Mouse (Mus musculus) layer of hippocampus, adult 18-20 months (tissue): ENCODE measurements around the gene Fam189a1. TPM values are rescaled to one million over a fixed set of nuclear protein-coding genes. Genes with fewer than 3 reads are reported as not detected.

Experiments used
- DNase-seq, 2 experiments: peaks; one replicate each; pipeline ENCODE4 v3.0.0; 2022; ENCODE audit warnings: low spot score in 2 of 2
- long read RNA-seq: library from polyadenylated mRNA; stranded (forward); transcript quantifications from one replicate; pipeline ENCODE4 v2.0.0, GENCODE M21; 2021
- total RNA-seq, 2 experiments: library from RNA; stranded (reverse); gene quantifications; 2 replicates each; pipeline ENCODE4 v1.2.3; 2021

Fam189a1 gene
- total RNA-seq: 10 to 100 TPM; 65.0 to 72.8 TPM
- long read RNA-seq, full-length matches to known transcripts: 88 of 113 reads
- long read RNA-seq, partial matches to known transcripts: 6 of 113 reads
- long read RNA-seq, other reads (novel, unspliced or antisense): 19 of 113 reads

DNA sequence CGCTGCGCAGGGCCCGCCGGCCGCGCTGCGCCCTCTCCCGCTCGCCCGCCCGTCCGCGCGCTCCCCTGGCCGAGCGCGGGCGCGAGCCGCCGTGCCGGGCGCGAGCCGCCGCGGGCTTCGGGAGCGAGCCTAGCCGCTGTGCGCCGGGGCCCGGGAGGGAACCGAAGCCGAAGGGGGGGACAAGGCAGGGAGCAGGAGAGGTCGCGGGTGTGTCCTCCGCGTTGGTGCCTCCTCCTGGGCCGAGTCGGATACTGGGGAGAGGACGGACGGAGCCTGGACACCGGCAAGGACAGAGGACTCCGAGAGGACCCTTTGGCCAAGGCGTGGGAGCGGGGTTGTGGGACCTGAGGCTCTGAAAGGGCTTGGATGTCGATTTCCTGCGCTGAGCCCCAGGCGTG is at the start of gene Fam189a1:
Fam189a1 (minus strand) TSS at position 57 of the 398 bp plus-strand sequence.
- peak; percentile 28 for DNase-seq

DNA sequence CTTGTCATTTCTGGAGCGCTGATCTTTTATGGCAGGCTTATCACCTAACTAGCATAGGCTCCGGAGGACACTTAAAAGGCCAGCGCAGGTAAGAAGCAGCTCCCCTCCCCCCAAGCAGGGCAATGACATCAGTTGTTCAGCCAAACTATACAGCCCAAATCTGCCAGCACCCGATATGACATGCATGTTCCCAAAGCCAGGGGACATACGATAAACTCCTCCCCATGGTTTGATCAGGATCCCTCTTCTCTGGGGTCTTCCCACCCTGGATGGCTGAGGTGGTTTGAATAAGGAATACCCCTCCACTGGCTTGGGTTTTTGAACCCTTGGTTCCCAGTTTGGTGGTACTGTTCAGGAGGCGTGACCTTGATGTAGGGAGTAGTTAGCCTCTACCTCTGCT is 49.7 kb upstream of the Fam189a1 start:
- DNase-seq: no peak

DNA sequence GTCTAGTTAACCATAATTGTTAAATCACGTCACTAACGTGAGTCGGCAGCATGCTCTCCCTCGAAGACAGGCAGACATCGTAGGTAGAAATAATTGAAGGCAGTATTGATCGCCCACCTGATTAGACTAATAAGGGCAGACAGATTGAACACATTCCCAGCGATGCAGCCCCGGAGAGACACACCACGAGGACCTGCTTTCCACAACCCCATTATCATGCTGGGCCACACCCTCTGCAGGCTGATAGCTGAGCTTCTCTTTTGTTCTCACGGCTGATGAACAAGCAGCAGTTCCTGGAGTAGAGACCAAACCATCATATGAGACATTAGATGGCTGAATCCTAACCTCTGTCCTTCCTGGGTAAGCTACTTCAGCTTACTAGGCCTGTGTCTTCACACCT is 46.3 kb upstream of the Fam189a1 start:
- no peak for DNase-seq

DNA sequence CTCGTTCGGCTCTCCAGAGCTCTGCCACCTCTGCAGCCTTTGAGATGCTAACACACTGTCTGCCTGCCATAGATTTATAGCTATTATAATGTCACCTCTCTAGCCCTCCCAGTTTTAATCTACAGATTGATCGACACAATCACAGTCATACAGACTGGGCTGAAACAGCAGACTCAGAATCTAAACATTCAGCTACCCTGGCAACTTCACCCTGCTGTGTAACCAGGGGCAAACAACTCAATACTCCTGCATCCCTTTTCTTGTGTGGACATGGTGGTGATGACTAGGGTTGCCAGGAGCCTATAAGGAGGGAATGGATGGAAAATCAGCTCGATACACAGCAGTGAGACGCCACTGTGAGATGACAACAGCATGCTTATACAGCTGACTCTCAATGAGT is 24.3 kb upstream of the Fam189a1 start:
- no peak for DNase-seq

DNA sequence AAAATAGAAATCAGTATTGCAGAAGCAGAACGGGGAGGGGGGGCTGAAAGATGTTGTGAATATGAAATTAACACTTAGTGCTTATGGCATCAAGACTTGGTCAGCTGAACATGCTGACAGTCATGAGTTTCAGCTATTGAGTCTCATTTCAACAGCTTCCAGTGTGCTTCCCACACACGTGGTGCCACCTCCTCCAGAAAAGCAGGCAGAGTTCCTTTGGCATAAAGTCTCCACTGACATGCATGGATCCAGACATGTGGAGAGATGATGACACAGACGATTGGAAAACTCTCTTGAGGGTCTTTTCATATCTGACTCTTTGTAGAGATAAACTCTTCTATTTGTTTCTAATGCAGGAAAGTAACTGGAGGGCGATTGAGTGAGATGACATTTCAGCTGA is 14.4 kb upstream of the Fam189a1 start:
- DNase-seq: no peak

DNA sequence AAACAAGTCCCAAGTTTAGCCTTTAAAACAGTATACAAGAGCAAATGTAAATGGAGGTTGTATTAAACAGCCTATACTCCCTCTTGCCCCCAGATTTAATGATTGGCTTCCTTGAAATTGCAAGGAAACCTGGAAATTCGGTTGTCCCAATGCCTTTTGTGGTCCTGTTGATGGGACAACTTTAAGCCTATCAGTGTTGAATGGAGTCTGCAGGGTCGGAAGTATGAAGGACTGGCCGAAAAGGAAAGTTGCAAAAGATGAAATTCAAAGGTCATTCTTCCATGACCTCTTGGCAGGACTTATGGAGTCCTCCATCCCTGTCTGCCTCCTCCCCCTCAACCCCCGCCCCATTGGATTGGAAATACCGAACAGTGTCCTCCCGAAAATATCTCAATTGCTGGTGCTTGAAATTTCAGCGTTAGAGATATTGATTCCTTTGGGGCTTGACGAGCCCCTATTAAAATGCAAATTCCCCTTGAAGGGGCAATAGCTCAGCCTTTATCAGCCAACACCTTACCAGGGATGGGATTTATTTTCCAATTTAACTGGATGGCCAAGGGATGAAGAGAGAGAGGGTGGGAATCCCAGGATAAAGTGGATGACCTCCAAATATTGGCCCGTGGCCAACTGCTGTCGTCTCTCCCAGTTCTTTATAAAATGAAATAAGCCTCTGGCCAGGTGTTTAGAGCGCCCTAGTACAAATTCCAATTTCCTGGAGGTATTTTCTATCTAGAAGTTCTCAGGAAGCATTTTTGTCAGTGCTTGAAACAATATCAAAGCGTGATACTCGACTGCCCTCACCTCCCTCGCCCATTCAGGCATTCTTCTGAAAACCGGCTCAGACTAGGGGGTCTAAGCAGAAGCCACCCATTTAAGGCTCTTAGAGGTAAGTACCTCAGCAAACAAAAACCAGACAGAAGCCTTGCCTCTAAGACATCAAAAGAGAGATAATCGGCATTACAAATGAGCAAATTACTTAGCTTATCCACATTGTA is 958 bp upstream of the Fam189a1 start:
- DNase-seq: no peak

DNA sequence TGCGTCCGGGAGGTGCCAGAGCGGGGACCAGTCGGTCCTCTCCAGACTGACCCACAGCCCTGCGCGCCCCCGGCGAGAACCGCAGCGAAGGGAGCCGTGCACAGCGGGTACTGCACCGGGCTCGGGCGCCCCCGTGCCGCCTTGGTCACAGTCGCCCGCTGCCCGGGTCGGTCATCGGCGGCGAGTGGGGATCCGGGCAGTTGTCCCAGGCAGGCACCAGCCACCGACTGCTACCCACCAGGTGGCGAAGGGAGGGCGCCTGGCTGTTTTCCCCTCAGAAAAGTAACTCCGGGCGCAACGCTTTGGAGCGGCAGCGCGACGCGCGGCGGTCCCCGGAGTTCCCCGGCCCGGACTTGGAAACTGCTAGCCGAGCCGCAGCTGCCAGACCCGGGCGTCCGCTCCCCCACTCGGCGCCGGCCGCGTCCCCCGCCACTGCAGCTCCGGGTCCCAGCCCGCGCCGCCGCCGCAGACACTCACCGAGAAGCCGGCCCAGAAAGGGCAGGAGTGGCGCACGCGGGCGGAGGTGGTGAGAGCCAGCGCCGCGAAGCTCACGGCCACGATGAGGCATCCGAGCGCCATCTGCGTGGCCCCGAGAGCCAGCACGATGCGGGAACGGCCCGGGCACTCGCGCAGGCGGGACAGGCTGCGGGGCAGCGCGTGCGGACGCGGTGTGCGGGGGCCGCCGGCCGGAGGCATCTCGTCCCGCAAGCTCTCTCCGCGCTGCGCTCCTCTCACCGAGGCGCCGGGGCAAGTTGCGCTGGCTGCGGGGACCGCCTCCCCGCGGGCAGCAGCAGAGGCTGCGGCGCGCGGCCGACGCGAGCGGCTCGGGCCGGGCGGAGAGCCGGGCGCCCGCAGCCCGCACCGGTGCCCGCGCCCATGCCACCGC is 499 bp downstream of the Fam189a1 start:
- peak; percentile 48 to 57 for DNase-seq

DNA sequence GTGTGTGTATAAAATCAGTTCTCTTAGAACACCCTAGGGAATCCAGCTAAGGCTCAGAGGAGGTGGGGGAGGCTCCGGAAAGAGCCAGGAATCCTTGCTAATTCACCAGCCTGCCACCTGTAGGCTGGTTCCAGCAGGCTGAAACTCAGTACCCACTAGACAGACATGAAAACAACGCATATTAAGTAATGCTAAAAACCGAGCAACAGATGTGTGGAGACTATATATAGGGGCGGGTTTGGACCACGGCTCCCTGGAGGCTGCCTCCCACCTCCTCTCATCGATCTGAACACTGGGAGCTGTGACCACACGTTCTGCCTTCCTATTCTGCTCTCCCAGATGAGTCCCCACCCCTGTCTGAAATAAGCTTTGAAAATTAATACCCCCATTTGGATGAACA is 1.8 kb downstream of the Fam189a1 start:
- DNase-seq: peak; percentile 31 to 63

DNA sequence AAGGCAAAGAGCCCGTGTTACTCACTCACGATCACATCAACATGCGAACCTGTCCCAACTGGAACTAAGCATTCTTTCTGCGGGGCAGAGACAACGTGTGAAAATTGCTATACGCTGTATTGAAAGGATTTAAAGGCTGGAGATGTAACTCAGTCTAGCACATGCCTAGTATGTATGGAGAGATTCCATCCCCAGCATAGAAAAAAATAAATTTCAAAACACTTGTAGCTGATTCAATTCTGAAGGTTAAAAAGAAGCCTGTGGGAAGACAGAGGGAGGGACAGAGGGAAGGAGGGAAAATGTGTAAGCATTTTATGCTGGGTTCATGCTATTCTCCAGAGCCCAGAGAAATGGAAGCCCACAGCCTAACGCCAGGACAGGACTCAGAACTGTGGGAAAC is 2.5 kb downstream of the Fam189a1 start:
- DNase-seq: no peak

DNA sequence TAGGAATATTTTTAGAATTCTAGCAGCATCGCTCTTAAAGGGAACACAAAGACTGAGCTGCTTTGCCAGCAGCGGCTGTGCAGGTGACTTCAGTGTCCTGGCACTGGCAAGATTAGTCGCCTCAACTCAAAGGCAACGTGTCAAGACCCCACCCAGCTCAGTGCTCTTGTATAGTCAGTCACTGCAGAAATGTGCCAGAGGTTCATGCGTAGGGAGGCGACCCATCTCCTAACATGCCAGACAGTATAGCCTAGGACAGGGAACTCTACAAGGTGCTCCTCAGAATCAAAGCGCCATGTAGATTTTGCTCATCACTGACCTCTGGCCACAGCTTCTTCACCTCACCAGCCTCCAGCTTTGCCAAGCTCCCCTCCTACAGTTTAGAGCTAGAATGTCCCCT is 4.8 kb downstream of the Fam189a1 start:
- DNase-seq: no peak

DNA sequence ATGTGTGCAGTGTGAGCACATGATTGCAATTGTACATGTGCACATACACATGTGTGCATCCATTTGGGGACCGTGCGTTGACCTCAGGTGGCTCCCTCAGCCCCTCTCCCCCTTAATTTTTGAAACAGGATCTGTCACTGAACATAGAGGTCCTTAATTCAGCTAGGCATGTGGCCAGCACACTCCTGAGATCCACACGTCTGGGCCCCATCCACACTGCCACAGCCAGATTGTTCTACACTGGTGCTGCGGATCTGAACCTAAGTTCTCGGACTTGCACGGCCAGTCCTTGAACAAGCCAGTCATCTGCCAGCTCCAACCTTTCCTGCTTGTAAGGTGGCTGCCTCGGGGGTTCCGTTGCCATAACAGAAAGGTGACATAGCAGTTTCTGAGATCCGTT is 7.3 kb downstream of the Fam189a1 start:
- DNase-seq: no peak

DNA sequence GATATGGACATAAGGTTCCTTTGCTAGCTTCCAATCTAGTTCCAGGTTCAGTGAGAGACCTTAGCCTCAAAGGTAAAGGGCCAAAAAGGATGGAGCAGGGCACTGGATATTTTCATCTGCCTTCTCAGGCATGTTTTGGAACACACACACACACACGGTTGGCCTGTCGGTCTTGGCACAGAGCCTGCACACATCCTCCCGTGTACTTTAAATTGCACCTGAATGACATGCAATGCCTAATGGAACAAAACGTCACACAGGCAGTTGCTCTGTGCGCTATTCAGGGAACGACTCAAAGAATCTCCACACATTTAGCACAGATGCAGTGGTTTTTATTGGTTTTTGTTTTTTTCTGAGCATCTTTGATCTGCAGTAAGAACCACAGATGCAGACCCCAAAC is 11.5 kb downstream of the Fam189a1 start:
- no peak for DNase-seq

DNA sequence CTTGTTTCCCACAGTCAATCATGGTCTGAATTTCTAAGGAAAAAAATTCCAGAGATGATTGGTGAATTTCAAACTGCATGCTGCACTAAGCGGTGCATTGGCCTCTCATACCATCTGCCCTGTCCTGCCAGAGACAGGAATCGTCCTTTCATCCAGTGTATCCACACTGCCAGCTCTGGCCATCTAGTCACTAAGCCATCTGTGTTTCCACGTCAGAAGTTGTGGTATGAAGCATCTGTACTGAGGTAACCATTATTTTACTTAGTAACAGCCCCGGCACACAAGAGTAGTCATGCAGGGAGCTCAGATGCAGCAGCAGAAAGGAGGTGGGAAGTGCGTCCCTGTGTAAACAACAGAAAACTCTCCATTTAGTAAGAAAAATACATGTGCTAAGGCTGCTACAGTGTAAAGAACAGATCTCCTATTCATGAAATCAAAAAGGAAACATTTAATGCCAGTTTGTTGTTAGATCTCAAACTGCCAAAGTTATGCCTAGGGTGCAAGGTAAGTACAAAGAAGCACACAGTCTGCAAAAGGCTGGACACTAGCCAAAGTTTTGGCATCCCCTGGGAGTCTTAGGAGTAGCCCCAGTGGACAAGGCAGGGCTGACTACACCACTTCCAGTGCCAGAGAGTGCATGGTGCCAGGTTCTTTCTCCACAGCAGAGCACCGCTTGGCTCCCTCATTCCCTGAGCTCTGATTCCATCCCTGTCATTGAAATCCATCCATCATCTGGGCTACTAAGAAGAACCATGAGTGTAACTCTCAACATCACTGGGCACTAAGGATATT is 14.3 kb downstream of the Fam189a1 start:
- no peak for DNase-seq

DNA sequence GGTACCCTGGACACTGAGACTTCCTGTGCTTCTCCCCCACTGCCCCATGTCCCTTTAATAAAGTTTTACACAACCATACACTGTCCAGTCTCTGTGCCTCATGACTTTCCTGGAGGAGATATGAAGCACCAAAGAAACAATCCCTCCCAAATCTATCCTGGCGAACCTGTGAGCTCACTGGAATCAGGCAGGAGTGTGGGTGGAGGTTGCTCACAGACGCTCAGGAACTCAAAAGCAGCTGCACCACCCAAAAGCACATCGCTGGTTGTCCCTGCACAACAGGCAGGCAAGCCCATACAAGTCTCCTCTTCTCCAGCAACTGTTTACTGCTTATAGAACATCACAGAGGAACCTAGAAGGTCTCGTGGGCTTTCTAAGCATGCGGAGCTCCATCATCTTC is 15.5 kb downstream of the Fam189a1 start:
- DNase-seq: no peak

DNA sequence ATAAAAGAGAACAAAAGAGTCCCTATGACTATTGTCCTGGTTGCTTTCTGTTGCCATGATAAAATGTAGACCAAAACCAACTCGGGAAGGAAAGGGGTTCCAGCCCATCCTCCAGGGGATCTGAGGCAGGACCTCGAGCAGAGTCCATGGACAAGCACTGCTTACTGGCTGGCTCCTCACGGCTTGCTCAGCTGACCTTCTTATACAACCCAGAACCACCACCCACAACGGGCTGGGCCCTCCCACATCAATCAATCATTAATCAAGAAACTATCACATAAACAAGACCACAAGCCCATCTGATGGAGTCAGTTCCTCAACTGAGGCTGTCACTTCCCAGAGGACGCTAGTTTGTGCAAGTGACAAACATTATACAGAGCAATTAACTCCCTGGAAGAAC is 16.3 kb downstream of the Fam189a1 start:
- DNase-seq: no peak

DNA sequence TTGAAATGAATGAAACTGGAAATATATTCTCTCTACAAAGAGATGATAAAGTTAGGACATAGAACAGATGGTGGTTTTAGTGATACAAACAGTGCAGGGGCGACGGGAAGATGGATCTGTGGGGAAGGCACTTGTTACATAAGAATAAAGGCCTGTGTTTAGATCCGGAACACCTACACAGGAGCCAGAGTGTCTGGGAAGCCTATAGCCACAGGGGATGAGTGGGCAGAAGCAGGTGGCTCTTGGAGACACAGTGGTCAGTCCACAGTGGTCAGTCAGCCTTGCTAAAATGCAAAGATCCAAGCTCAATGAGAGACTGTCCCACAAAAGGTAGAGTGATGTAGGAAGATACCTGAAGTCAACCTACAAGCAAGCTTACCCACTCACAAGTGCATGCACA is 32.6 kb downstream of the Fam189a1 start:
- DNase-seq: peak in 1 of 2 experiments; percentile 36

DNA sequence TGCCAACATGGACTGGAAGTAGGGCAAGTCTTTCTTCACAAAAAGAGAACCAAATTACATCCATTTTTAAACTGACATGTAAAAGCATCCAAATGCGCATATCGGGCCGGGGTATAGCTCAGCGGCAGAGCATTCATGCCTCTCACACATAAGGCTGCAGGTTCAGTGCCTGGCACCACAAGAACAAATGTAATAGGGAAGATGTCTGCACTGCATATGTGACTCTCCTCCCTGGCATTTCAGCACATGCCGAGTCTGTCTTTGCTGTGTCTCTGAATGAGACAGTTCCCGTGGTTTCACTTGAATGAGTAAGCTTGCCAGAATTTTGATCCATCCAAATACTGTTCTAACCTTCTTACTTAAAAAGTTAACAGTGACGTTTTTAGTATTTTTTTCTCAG is 39.5 kb downstream of the Fam189a1 start:
- peak in 1 of 2 experiments; percentile 53 for DNase-seq

DNA sequence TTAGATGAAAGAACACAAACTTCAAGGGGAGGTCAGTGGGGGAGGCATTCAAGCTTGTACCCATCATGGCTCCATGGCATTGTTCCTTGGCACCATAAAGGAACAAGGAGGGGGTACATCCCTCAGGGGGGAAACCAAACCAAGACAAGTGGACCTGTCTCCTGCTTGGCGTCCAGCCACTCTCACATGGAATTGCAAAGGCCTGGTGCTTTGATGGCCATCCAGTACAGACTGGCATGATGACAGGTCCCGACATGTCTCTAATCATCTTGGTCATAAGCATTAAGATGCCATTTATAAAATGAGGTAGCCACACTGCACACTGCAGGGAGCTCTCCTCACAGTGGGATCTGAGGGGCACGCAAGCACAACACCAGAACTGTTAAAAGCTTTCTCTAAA is 41.0 kb downstream of the Fam189a1 start:
- DNase-seq: no peak

DNA sequence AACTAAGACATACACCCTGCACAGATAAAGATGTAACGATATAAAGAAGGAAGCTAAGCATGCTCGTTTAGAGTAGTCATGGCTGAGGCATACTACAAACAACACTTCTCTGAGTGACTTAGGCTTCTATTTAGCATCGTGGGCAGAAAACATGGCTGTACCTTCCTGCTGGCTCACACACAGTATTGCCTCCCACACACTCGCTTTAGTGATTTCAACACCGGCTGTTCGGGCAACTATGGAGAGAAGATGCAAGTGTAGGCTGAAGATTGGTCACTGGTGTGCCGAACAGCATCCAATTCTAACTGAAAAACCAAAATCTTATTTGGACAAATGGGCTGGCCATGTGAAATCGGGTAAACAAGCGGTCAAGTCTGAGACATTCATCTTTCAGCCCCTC is 44.7 kb downstream of the Fam189a1 start:
- peak; percentile 76 to 90 for DNase-seq

DNA sequence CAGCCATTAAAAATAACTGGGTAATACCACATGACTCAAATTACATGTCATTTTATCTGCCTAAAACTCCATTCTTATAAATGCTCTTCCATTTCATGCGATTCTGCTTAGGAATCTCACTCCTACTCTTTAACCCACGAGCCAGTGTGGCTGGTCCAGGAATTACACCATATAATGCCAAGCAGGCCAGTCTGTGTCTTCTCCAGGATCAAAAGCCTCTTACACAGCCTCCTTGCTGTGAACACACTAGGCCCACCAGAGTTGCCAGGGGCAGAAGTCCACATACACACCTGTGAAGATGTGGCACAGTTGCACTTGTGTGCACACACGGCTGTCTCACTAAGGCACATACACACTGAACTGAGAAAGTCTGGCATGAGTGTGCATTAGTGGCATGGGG is 50.8 kb downstream of the Fam189a1 start:
- DNase-seq: no peak

DNA sequence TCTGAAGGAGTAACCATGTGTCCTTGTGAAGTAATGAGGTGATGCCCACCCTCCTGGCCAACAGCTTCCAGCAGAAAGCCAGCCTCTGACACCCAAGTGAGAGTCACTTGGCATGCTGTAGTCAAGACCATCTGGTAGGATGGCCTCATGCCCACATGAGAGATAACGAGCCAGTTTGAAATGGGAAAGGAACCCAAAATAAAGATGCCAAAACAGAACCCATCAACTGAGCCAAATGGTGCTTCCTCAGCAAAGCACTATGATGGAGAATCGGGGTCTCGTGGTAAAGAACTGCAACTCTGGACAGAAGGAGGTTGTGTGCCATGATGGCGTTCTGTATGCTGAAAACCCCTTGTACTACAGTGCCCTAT is 51.3 kb downstream of the Fam189a1 start:
- peak; percentile 59 to 80 for DNase-seq
